Mouse (Mus musculus) small intestine, adult 2 months (tissue): ENCODE data around the gene Limch1. TPM values are rescaled to one million over a fixed set of nuclear protein-coding genes. Genes with fewer than 3 reads are reported as not detected.

Source experiments
- H3K27ac ChIP-seq: fragments of 200-500 bp; 2 replicates; pipeline ENCODE4 v1.5.1; 2012; ENCODE audit warnings: low read depth, low read length, control low read depth, inconsistent platforms; ENCODE audit not compliant: insufficient read depth
- H3K27me3 ChIP-seq: fragments of 200-500 bp; 2 replicates; pipeline ENCODE4 v1.6.1; 2012; ENCODE audit warnings: mild to moderate bottlenecking, moderate library complexity, low read length, inconsistent platforms; ENCODE audit not compliant: control insufficient read depth, insufficient read depth
- H3K36me3 ChIP-seq: fragments of 200-500 bp; 2 replicates; pipeline ENCODE4 v1.6.1; 2012; ENCODE audit warnings: mild to moderate bottlenecking, low read length, control low read depth, inconsistent platforms; ENCODE audit not compliant: control insufficient read depth, insufficient read depth
- H3K4me1 ChIP-seq: fragments of 200-500 bp; 2 replicates; pipeline ENCODE4 v1.6.1; 2012; ENCODE audit warnings: low read length, inconsistent platforms, mixed read lengths; ENCODE audit not compliant: control insufficient read depth, insufficient read depth, insufficient read length
- H3K4me3 ChIP-seq: fragments of 200-500 bp; 2 replicates; pipeline ENCODE4 v1.5.1; 2012; ENCODE audit warnings: low read depth, mild to moderate bottlenecking, control low read depth, inconsistent platforms, low read length, moderate library complexity
- CTCF ChIP-seq: fragments of 200-500 bp; IDR thresholded peaks from 2 replicates; pipeline ENCODE4 v1.5.1; 2012; ENCODE audit warnings: low read depth, mild to moderate bottlenecking, control low read depth, inconsistent platforms, low read length, moderate library complexity, mixed read lengths; ENCODE audit not compliant: insufficient replicate concordance, insufficient read length; ENCODE audit errors: extremely low read depth
- POLR2A ChIP-seq: fragments of 200-500 bp; IDR thresholded peaks from 2 replicates; pipeline ENCODE4 v1.6.1; 2012; ENCODE audit warnings: low read depth, mild to moderate bottlenecking, control low read depth, inconsistent platforms, low read length, moderate library complexity
- WGBS: fragments of 180-500 bp; shearing (Covaris S2); methylation state at CpG from one replicate; pipeline ENCODE4 v1.1.7; 2018; 5-methylcytosine and 5-hydroxymethylcytosine counted together
- polyA plus RNA-seq: library from polyadenylated mRNA; depleted of rRNA; stranded (reverse); fragments of >200 nt; gene quantifications from 2 replicates; pipeline ENCODE4 v1.2.3, GENCODE M21; 2012

Gene Limch1
- polyA plus RNA-seq, 1 experiment, result 1.0 TPM

- H3K36me3 ChIP-seq, result no peaks in the 10 kb centered on the region
- no peaks in the 10 kb centered on the region for H3K27me3 ChIP-seq
- no peak overlapping the region for H3K4me3 ChIP-seq
- 55% methylated on average over 6 of the region's 6 CpGs for WGBS
- no peak for TF ChIP-seq CTCF
- H3K27ac ChIP-seq, result no peak overlapping the region
- H3K4me1 ChIP-seq, result no peaks in the 10 kb centered on the region
Observed at GRCm38 (mm10) chr5:66800977-66801376, 55.4 kb downstream of the Limch1 start.

DNA sequence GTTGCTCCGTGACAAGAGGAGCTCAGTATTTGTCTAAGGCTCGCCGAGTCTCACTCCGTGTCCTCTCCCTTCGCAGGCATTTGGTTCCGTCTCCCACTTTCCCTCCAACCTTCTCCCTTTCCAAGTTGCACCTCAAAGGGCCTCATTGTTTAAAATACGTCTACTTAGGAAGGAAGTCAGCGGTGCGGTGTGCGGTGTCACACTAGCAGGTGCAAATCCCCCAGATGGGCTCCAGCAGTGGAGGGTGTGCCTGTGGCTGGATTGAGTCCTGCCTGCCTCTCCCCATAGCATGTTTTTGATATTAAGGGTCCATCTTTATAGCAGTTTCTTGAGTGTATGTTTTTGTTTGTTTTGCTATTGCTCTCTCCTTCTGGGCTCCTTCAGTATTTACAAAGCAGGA, 56.6 kb downstream of the Limch1 start:
- H3K27me3 ChIP-seq, result no peaks in the 10 kb centered on the region
- no peak overlapping the region for H3K27ac ChIP-seq
- TF ChIP-seq POLR2A (no peak), CTCF (no peak)
- H3K36me3 ChIP-seq, result no peaks in the 10 kb centered on the region
- no peak overlapping the region for H3K4me3 ChIP-seq
- WGBS, result 51% methylated on average over 10 of the region's 10 CpGs
- H3K4me1 ChIP-seq, result no peaks in the 10 kb centered on the region

GRCm38 (mm10) chr5:66806335-66806734, 60.7 kb downstream of the Limch1 start:
- WGBS, result 85% methylated on average over 7 of the region's 7 CpGs
- Histone ChIP-seq H3K36me3 (no peaks in the 10 kb centered on the region), H3K4me1 (no peaks in the 10 kb centered on the region), H3K4me3 (no peak overlapping the region), H3K27ac (no peak overlapping the region), H3K27me3 (no peaks in the 10 kb centered on the region)
- TF ChIP-seq POLR2A (no peak), CTCF (no peak)

GRCm38 (mm10) chr5:66807737-66808136, 62.1 kb downstream of the Limch1 start:
- H3K4me3 ChIP-seq, result no peak overlapping the region
- WGBS, result 90% methylated on average over 6 of the region's 6 CpGs
- H3K27ac ChIP-seq, result no peak overlapping the region
- no peaks in the 10 kb centered on the region for H3K4me1 ChIP-seq
- no peaks in the 10 kb centered on the region for H3K27me3 ChIP-seq
- no peaks in the 10 kb centered on the region for H3K36me3 ChIP-seq
- TF ChIP-seq POLR2A (no peak), CTCF (no peak)

GRCm38 (mm10) chr5:66809016-66809570, 63.5 kb downstream of the Limch1 start:
- Histone ChIP-seq H3K27me3 (no peaks in the 10 kb centered on the region), H3K36me3 (no peaks in the 10 kb centered on the region), H3K27ac (no peak overlapping the region), H3K4me1 (no peaks in the 10 kb centered on the region), H3K4me3 (no peak overlapping the region)
- 83% methylated on average over 9 of the region's 9 CpGs for WGBS
- TF ChIP-seq CTCF (no peak), POLR2A (no peak)

DNA sequence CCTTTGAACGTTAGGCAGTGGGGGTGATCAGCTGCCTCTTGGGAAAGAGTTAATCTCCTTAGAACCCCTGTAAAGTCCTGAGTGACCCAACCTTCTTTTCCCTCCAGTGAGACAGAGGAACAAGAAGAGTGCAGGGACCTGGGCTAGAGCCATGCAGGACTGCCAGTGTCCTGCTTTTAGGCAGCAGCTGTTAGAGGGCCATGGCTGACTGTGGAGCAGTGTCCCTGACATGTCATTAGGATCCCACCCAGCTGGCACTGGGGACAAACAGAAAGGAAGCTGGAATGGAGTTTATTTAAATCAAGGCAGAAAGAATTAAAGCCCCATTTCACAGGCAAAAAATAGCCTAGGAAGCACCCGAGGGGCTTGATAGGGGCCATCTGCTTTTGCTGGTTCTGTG, 64.8 kb downstream of the Limch1 start:
- H3K4me1 ChIP-seq, result no peaks in the 10 kb centered on the region
- 62% methylated on average over 2 of the region's 2 CpGs for WGBS
- no peaks in the 10 kb centered on the region for H3K36me3 ChIP-seq
- H3K27me3 ChIP-seq, result no peaks in the 10 kb centered on the region
- TF ChIP-seq POLR2A (no peak), CTCF (no peak)
- no peak overlapping the region for H3K27ac ChIP-seq
- no peak overlapping the region for H3K4me3 ChIP-seq

DNA sequence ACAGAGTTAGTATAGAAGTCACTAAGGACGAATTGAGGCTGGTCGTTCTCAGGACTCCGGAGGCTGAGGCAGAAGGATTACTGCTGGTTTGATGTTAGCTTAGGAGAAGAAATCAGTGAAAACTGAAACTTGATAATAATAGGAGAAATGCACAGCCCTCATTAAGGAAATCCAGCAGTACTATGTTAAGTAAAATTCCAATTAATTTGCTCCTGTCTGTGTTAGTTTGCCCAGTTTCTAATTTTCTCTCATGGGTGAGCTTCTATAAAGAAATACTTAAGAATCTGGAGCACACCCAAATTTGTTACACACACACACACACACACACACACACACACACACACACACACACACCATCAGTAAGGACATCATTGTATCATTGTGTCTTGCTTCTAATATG, 69.0 kb downstream of the Limch1 start:
- no peak for TF ChIP-seq POLR2A
- TF ChIP-seq CTCF, result no peak
- Histone ChIP-seq H3K27me3 (no peaks in the 10 kb centered on the region), H3K36me3 (no peaks in the 10 kb centered on the region), H3K4me3 (no peak overlapping the region), H3K27ac (no peak overlapping the region), H3K4me1 (no peaks in the 10 kb centered on the region)
- WGBS, result 89% methylated on average over 3 of the region's 3 CpGs

DNA sequence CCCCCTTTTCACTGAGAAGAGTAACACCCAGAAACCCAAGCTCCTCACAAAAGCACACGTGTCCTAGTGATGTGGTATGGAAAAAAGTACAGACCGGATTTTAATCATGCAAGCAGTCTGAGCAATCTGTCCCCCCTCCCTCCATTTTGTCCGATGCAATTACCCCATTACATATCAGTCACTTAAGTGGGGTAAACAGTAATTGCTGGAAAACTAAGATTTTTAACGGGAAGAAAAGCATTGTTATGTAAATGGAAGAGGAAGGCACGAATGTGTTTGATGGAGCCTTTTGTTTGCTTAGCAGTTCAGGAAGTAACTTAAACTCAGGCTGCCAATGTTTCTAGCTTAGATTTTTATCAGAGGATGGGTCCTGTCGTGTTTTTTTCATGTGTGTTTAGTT, 70.2 kb downstream of the Limch1 start:
- Histone ChIP-seq H3K27me3 (no peaks in the 10 kb centered on the region), H3K36me3 (no peaks in the 10 kb centered on the region), H3K4me3 (no peak overlapping the region), H3K4me1 (no peaks in the 10 kb centered on the region), H3K27ac (no peak overlapping the region)
- WGBS, result 22% methylated on average over 6 of the region's 6 CpGs
- TF ChIP-seq CTCF, result no peak
- no peak for TF ChIP-seq POLR2A
